Mouse (Mus musculus) brain, embryonic 14.5 days (tissue): ENCODE data around the gene Ncbp1.

ENCODE experiments used
- CTCF ChIP-seq: fragments of 200-500 bp; IDR thresholded peaks from 2 replicates; pipeline ENCODE4 v1.5.1; 2012; ENCODE audit warnings: inconsistent platforms, mild to moderate bottlenecking, moderate library complexity, borderline replicate concordance; ENCODE audit not compliant: insufficient read depth, insufficient read length; ENCODE audit errors: extremely low read depth
- POLR2A ChIP-seq: fragments of 200-500 bp; IDR thresholded peaks from 2 replicates; pipeline ENCODE4 v1.6.1; 2012; ENCODE audit warnings: mild to moderate bottlenecking, inconsistent platforms, borderline replicate concordance; ENCODE audit not compliant: poor library complexity, insufficient read depth, insufficient read length, severe bottlenecking; ENCODE audit errors: extremely low read depth

DNA sequence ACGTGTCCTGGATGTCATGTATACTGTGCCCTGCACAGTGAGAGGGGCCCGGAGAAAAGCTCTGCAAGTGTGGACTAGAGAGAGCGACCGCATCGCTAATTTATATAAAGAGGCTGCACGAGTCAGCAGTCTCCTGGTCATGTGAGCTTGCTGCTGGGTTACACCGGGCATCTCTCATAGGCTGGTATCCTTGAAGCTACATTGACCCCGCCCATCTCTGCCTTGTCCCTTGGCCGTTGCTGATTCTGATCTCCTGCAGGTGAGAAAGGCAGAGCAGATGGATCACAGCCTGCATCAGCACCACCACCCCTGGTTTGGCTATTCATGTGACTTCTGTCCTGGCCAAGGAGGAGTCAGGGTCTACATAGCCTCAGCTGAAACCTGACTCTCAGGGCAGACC is 39.3 kb upstream of the Ncbp1 start:
- TF ChIP-seq CTCF (no peak), POLR2A (no peak)
